Mouse (Mus musculus) thymus, adult 18-20 months (tissue): ENCODE results near the gene Ccdc180.

Experiments
- DNase-seq, 2 experiments: peaks; one replicate each; pipeline ENCODE4 v3.0.0; 2022; ENCODE audit warnings: mixed read lengths in 2 of 2

Gene Ccdc180

DNA sequence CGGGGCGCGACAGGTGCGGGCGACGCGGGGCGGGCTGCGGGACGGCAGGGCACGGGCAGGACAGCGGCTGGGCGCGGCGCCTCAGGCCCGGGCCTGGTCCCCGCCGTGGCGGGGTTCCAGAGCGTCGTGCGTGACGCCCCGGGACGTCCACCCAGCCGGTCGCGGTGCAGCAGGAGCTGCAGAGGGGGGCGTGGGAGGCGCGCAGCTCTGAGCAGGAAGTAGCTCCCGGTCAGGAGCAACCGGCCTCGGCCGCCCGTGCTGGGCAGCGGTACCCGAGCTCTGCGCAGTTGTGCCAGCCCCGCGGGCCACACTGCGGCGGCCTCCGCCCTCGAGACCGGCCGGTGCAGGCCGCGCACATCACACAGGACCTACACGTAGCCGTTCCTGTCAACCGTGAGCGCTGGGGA lies 82.3 kb downstream of the Ccdc180 start:
- peak; percentile 19 to 21 for DNase-seq

DNA sequence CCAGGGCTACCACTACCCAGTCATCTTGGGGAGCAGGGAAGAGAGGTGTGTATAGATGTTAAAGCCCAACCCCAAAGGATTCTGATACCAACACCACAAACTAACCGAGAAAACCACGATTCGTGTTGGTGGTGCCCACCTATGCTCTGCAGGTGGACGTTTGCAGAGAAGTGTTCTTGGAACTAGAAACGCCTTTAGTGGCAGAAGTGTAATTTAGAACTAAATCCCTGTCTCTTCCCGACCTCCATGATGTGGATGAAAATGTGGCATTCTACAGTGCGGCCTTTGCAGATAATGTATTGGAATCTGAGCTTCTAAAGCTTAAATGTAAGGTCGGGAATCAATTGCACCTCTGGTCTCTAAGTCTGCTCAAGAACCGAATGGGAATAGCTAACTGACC lies 82.8 kb downstream of the Ccdc180 start:
- DNase-seq = no peak

- no peak for DNase-seq
These were observed 87.0 kb downstream of the Ccdc180 start for GRCm38 (mm10) chr4:45976931-45977667.

- no peak for DNase-seq
These were observed 89.8 kb downstream of the Ccdc180 start for GRCm38 (mm10) chr4:45979916-45980315.

DNA sequence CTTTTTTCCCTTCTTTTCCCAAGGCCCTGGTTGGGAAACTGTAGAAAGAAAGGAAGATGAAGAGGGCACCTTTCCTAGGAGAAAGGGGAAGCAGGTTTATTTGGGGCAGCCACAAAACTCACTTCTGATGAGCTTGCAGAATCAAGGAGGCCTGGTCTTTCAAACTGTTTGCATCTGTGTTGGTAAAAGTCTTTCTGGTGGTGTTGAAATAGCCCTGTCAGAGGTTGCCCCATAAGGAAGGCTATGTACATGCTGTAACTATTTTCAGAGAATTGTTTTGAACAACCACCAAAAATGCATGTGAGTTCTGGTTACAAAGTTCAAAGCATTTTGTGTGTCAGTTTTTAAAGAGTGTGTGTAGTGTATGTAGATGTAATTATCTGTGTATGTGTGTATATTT lies 91.0 kb downstream of the Ccdc180 start:
- DNase-seq = no peak

DNA sequence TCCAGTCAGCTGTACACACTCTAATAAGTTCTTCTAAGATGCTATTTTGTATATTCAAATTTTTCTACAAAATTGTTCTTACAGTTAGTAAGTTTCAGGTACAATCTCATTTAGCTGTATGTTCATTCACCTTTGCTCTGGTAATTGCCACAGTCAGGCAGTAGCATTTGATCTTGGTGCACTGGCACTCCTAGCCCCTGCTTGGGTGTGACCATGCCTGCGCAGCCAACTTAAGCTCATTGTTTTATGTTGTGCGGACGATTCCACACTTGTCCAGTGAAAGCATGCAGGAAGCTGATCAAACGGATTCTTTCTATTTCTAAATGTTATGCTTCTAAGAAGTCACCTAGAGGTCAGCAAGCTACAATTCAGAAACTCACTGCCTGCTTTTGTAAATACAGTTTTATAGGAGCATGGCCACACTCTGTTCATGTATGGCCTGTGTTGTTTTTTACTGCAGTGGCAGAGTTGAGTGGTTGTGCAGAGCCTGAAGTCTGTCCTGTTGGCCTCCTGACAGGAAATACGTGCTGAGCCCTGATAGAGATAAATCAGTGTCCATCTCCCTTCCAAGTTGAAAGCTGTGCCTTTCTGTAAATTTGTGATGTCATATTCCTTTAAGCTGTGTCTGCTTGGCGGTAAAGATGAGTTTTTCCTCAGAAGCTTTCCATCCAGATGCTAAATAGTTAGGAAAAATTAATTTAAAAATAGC lies 100.5 kb downstream of the Ccdc180 start:
- DNase-seq = no peak

GRCm38 (mm10) chr4:45998536-45998935 lies 108.4 kb downstream of the Ccdc180 start:
- no peak for DNase-seq
